Mouse (Mus musculus): Measurements from ENCODE around the gene Fgf3.

The Fgf3 gene

GRCm38 (mm10) chr7:144837891-144838488, at the start of gene Fgf3:
Gene Fgf3 (plus strand): TSS chr7:144838083.
- no peak for DNase-seq

- DNase-seq, result peak; percentile 57
Observed at GRCm38 (mm10) chr7:144788631-144789030, 49.3 kb upstream of the Fgf3 start.

- DNase-seq, result peak in 1 of 2 experiments; percentile 33
Observed at GRCm38 (mm10) chr7:144789601-144790556, 48.0 kb upstream of the Fgf3 start.

GRCm38 (mm10) chr7:144791426-144791825, 46.5 kb upstream of the Fgf3 start:
- DNase-seq, result no peak

GRCm38 (mm10) chr7:144793296-144793695, 44.6 kb upstream of the Fgf3 start:
- DNase-seq, result no peak

- no peak for DNase-seq
Observed at GRCm38 (mm10) chr7:144795976-144796474, 41.9 kb upstream of the Fgf3 start.

GRCm38 (mm10) chr7:144796986-144797735, 40.7 kb upstream of the Fgf3 start:
- DNase-seq, result peak; percentile 65 to 68

- peak; percentile 66 to 70 for DNase-seq
Observed at GRCm38 (mm10) chr7:144798471-144798870, 39.4 kb upstream of the Fgf3 start.

GRCm38 (mm10) chr7:144807036-144807435, 30.8 kb upstream of the Fgf3 start:
- DNase-seq, result no peak

GRCm38 (mm10) chr7:144807976-144808577, 29.8 kb upstream of the Fgf3 start:
- no peak for DNase-seq

- no peak for DNase-seq
Observed at GRCm38 (mm10) chr7:144811521-144811920, 26.4 kb upstream of the Fgf3 start.

GRCm38 (mm10) chr7:144821901-144822300, 16.0 kb upstream of the Fgf3 start:
- no peak for DNase-seq

GRCm38 (mm10) chr7:144823988-144824387, 13.9 kb upstream of the Fgf3 start:
- DNase-seq, result peak; percentile 62 to 63

- no peak for DNase-seq
Observed at GRCm38 (mm10) chr7:144828369-144828768, 9.5 kb upstream of the Fgf3 start.

GRCm38 (mm10) chr7:144838522-144839503, 930 bp downstream of the Fgf3 start:
- DNase-seq, result peak; percentile 49 to 51

GRCm38 (mm10) chr7:144846158-144846557, 8.3 kb downstream of the Fgf3 start:
- DNase-seq, result peak; percentile 59 to 62

- DNase-seq, result no peak
Observed at GRCm38 (mm10) chr7:144847067-144847466, 9.2 kb downstream of the Fgf3 start, which contains the start of gene Fgf4. Gene Fgf4 (plus strand): TSS chr7:144847367.

GRCm38 (mm10) chr7:144851321-144851720, 13.4 kb downstream of the Fgf3 start:
- DNase-seq, result no peak

- DNase-seq, result no peak
Observed at GRCm38 (mm10) chr7:144854966-144855365, 17.1 kb downstream of the Fgf3 start.

- DNase-seq, result no peak
Observed at GRCm38 (mm10) chr7:144857158-144857557, 19.3 kb downstream of the Fgf3 start.

GRCm38 (mm10) chr7:144857826-144858342, 20.0 kb downstream of the Fgf3 start:
- DNase-seq, result no peak

Data from cerebellum, postnatal 10 days (tissue).